Mouse (Mus musculus): Measurements from ENCODE around the gene Atp13a3. TPM values are rescaled to one million over a fixed set of nuclear protein-coding genes. Genes with fewer than 3 reads are reported as not detected.

The Atp13a3 gene
- 13.9 and 15.7 TPM in 2 replicates for polyA plus RNA-seq (2015; fragmentation: Nextera tagmentation; extraction: Ambion mirVana)

GRCm38 (mm10) chr16:30405925-30406670 lies at the start of gene Atp13a3:
TSS of gene Atp13a3 (minus strand) at chr16:30405975.

GRCm38 (mm10) chr16:30310647-30311046 lies 95.1 kb downstream of the Atp13a3 start, which contains the start of gene Gp5:
TSS of gene Gp5 (minus strand) at chr16:30310779.

GRCm38 (mm10) chr16:30282844-30283495 lies 122.8 kb downstream of the Atp13a3 start, which contains the start of gene Lrrc15:
TSS of gene Lrrc15 (minus strand) at chr16:30283256.

GRCm38 (mm10) chr16:30267359-30267758 lies 138.4 kb downstream of the Atp13a3 start, which contains the start of gene Cpn2:
TSS of gene Cpn2 (minus strand) at chr16:30267499.

Other genes starting within 250 kb of the Atp13a3 start
- gene Cpn2, start 138.5 kb downstream of the Atp13a3 start, polyA plus RNA-seq (2015; fragmentation: Nextera tagmentation; extraction: Ambion mirVana): not detected in 2 replicates
- gene Lrrc15, start 122.7 kb downstream of the Atp13a3 start, polyA plus RNA-seq (2015; fragmentation: Nextera tagmentation; extraction: Ambion mirVana): 0.14 and 0.18 TPM in 2 replicates
- gene Gp5, start 95.2 kb downstream of the Atp13a3 start, polyA plus RNA-seq (2015; fragmentation: Nextera tagmentation; extraction: Ambion mirVana): 10.2 and 11.8 TPM in 2 replicates
- 3.7 and 5.7 TPM in 2 replicates for gene Tmem44, start 144.9 kb upstream of the Atp13a3 start, polyA plus RNA-seq (2015; fragmentation: Nextera tagmentation; extraction: Ambion mirVana)
- 42.3 and 44.6 TPM in 2 replicates for gene Lsg1, start 181.6 kb upstream of the Atp13a3 start, polyA plus RNA-seq (2015; fragmentation: Nextera tagmentation; extraction: Ambion mirVana)
- 12.4 and 16.7 TPM in 2 replicates for gene Fam43a, start 193.7 kb upstream of the Atp13a3 start, polyA plus RNA-seq (2015; fragmentation: Nextera tagmentation; extraction: Ambion mirVana)